Mouse (Mus musculus) liver, adult 2 months (tissue): ENCODE measurements around the gene Rsu1. TPM values are rescaled to one million over a fixed set of nuclear protein-coding genes. Genes with fewer than 3 reads are reported as not detected.

Experiments
- DNase-seq: peaks from one replicate; pipeline ENCODE4 v3.0.0-alpha.2; 2011; ENCODE audit warnings: low read depth, low spot score; ENCODE audit errors: extremely low read depth
- H3K27ac ChIP-seq: fragments of 200-500 bp; replicated peaks from 2 replicates; pipeline ENCODE4 v1.5.1; 2012; ENCODE audit warnings: low read depth, mild to moderate bottlenecking, control low read depth, inconsistent platforms, low read length; ENCODE audit not compliant: insufficient read depth
- H3K27me3 ChIP-seq: fragments of 200-500 bp; 2 replicates; pipeline ENCODE4 v1.6.1; 2012; ENCODE audit warnings: mild to moderate bottlenecking, moderate library complexity, low read length, inconsistent platforms; ENCODE audit not compliant: control insufficient read depth, insufficient read depth
- H3K36me3 ChIP-seq: fragments of 200-500 bp; 2 replicates; pipeline ENCODE4 v1.6.1; 2012; ENCODE audit warnings: low read length, inconsistent platforms; ENCODE audit not compliant: control insufficient read depth, insufficient read depth
- H3K4me1 ChIP-seq: fragments of 200-500 bp; 2 replicates; pipeline ENCODE4 v1.6.1; 2011; ENCODE audit warnings: low read length; ENCODE audit not compliant: control insufficient read depth, insufficient read depth
- H3K4me3 ChIP-seq: fragments of 200-500 bp; 2 replicates; pipeline ENCODE4 v1.5.1; 2011; ENCODE audit warnings: low read depth, mild to moderate bottlenecking, control low read depth, low read length, moderate library complexity; ENCODE audit not compliant: insufficient read depth
- H3K79me2 ChIP-seq: fragments of 200-500 bp; 2 replicates; pipeline ENCODE4 v1.6.1; 2012; ENCODE audit warnings: inconsistent platforms, mild to moderate bottlenecking, low read length, moderate library complexity; ENCODE audit not compliant: control insufficient read depth, insufficient read depth
- H3K9ac ChIP-seq: fragments of 200-500 bp; 2 replicates; pipeline ENCODE4 v1.6.1; 2012; ENCODE audit warnings: low read depth, mild to moderate bottlenecking, control low read depth, inconsistent platforms, low read length
- CTCF ChIP-seq: fragments of 200-500 bp; IDR thresholded peaks from 2 replicates; pipeline ENCODE4 v1.5.1; 2011; ENCODE audit warnings: low read depth, low read length, control low read depth
- POLR2A ChIP-seq: fragments of 200-500 bp; IDR thresholded peaks from 2 replicates; pipeline ENCODE4 v1.6.1; 2011; ENCODE audit warnings: low read length, control low read depth; ENCODE audit not compliant: insufficient read depth; ENCODE audit errors: extremely low read depth
- WGBS: fragments of 180-500 bp; shearing (Covaris S2); methylation state at CpG from one replicate; pipeline ENCODE4 v1.1.7; 2018; 5-methylcytosine and 5-hydroxymethylcytosine counted together
- polyA plus RNA-seq: library from polyadenylated mRNA; depleted of rRNA; stranded (reverse); fragments of >200 nt; gene quantifications from 2 replicates; pipeline ENCODE4 v1.2.3, GENCODE M21; 2012
- total RNA-seq: library from RNA; depleted of rRNA; stranded (reverse); fragments of >200 nt; gene quantifications from 2 replicates; pipeline ENCODE4 v1.2.3, GENCODE M21; 2014

The Rsu1 gene
- total and polyA plus RNA-seq, 2 experiments, result 17.9 to 31.5 TPM

- Histone ChIP-seq H3K27ac (no peak overlapping the region), H3K4me3 (no peak overlapping the region), H3K4me1 (no peaks in the 10 kb centered on the region), H3K36me3 (peaks cover 4% of the 10 kb centered on the region), H3K79me2 (no peaks in the 10 kb centered on the region), H3K27me3 (no peaks in the 10 kb centered on the region), H3K9ac (no peak overlapping the region)
- DNase-seq, result no peak
- 92% methylated on average over 10 of the region's 10 CpGs for WGBS
- TF ChIP-seq CTCF (no peak), POLR2A (no peak)
Measured at GRCm38 (mm10) chr2:13177698-13178395, 93.4 kb downstream of the Rsu1 start.

GRCm38 (mm10) chr2:13176304-13176620 lies 95.0 kb downstream of the Rsu1 start:
- Histone ChIP-seq H3K4me1 (no peaks in the 10 kb centered on the region), H3K9ac (no peak overlapping the region), H3K36me3 (peaks cover 4% of the 10 kb centered on the region), H3K27me3 (no peaks in the 10 kb centered on the region), H3K4me3 (no peak overlapping the region), H3K27ac (no peak overlapping the region), H3K79me2 (no peaks in the 10 kb centered on the region)
- no peak for DNase-seq
- no peak for TF ChIP-seq POLR2A
- TF ChIP-seq CTCF, result no peak
- 92% methylated on average over 4 of the region's 4 CpGs for WGBS

- Histone ChIP-seq H3K27me3 (no peaks in the 10 kb centered on the region), H3K27ac (no peak overlapping the region), H3K36me3 (peaks cover 4% of the 10 kb centered on the region), H3K79me2 (no peaks in the 10 kb centered on the region), H3K4me3 (no peak overlapping the region), H3K4me1 (no peaks in the 10 kb centered on the region), H3K9ac (no peak overlapping the region)
- no peak for DNase-seq
- TF ChIP-seq CTCF (no peak), POLR2A (no peak)
- WGBS, result 91% methylated on average over 28 of the region's 28 CpGs
Measured at GRCm38 (mm10) chr2:13175536-13176303, 95.5 kb downstream of the Rsu1 start.

GRCm38 (mm10) chr2:13174461-13174860 lies 96.8 kb downstream of the Rsu1 start:
- Histone ChIP-seq H3K9ac (no peak overlapping the region), H3K4me3 (no peak overlapping the region), H3K36me3 (peaks cover 4% of the 10 kb centered on the region), H3K27me3 (no peaks in the 10 kb centered on the region), H3K4me1 (no peaks in the 10 kb centered on the region), H3K79me2 (no peaks in the 10 kb centered on the region), H3K27ac (no peak overlapping the region)
- DNase-seq, result no peak
- 90% methylated on average over 7 of the region's 7 CpGs for WGBS
- no peak for TF ChIP-seq POLR2A
- TF ChIP-seq CTCF, result no peak

- Histone ChIP-seq H3K36me3 (no peaks in the 10 kb centered on the region; the same call in 1 of the 2 replicates), H3K79me2 (no peaks in the 10 kb centered on the region), H3K4me1 (no peaks in the 10 kb centered on the region), H3K27ac (no peak overlapping the region), H3K27me3 (no peaks in the 10 kb centered on the region), H3K4me3 (no peak overlapping the region), H3K9ac (no peak overlapping the region)
- 95% methylated on average over 5 of the region's 5 CpGs for whole genome bisulfite sequencing
- DNase-seq, result no peak
- TF ChIP-seq POLR2A, result no peak
- TF ChIP-seq CTCF, result no peak
Measured at GRCm38 (mm10) chr2:13170651-13171050, 100.6 kb downstream of the Rsu1 start.

GRCm38 (mm10) chr2:13169962-13170361 lies 101.3 kb downstream of the Rsu1 start:
- Histone ChIP-seq H3K36me3 (no peaks in the 10 kb centered on the region; the same call in 1 of the 2 replicates), H3K79me2 (no peaks in the 10 kb centered on the region), H3K9ac (no peak overlapping the region), H3K27me3 (no peaks in the 10 kb centered on the region), H3K4me1 (no peaks in the 10 kb centered on the region), H3K4me3 (no peak overlapping the region), H3K27ac (no peak overlapping the region)
- TF ChIP-seq CTCF, result no peak
- no peak for TF ChIP-seq POLR2A
- 94% methylated on average over 6 of the region's 6 CpGs for WGBS
- no peak for DNase-seq
